Mouse (Mus musculus) bone marrow macrophage, adult 2 months (primary cell): ENCODE measurements around the gene Zfand5.
"Not testable (repeated sequence)": the region's sequence is repeated elsewhere in the genome, so short reads cannot be mapped to it uniquely, and the experiment has no call there.

Experiments
- CTCF ChIP-seq: IDR thresholded peaks from 2 replicates; pipeline ENCODE4 v1.5.1; 2012; ENCODE audit warnings: low read depth, mild to moderate bottlenecking, low read length, moderate library complexity
- POLR2A ChIP-seq: IDR thresholded peaks from 2 replicates; pipeline ENCODE4 v1.6.1; 2012; ENCODE audit warnings: mild to moderate bottlenecking, low read depth, low read length, borderline replicate concordance

- TF ChIP-seq CTCF, POLR2A: not testable (repeated sequence)
Observed at GRCm38 (mm10) chr19:21248730-21249129, 23.3 kb upstream of the Zfand5 start.
